Mouse (Mus musculus) R1 (cell line): Measurements from ENCODE around the gene Dgki.

ENCODE experiments used
- DNase-seq: peaks from one replicate; pipeline ENCODE4 v3.0.0-alpha.2; 2018; ENCODE audit warnings: low read depth, low spot score

The Dgki gene

DNA sequence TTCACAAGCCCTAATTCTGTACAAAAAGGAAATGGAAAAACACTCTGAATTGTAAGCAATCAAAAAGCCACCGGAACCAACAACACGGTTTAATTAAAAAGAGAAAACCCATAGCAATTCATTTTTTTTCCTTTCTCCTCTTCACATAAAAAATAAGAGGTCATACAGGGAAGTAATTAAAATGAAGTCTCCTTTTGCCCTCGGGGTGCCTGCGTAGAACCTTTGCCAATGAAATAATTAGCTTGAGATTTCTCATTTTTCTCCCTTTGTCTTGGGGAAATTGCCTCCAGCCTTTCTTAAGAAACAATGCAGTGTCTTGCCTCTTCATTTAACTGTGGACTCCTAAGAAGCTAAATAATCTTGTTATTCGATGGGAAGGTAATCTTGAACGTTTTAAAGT is 388.4 kb downstream of the Dgki start:
- no peak for DNase-seq

DNA sequence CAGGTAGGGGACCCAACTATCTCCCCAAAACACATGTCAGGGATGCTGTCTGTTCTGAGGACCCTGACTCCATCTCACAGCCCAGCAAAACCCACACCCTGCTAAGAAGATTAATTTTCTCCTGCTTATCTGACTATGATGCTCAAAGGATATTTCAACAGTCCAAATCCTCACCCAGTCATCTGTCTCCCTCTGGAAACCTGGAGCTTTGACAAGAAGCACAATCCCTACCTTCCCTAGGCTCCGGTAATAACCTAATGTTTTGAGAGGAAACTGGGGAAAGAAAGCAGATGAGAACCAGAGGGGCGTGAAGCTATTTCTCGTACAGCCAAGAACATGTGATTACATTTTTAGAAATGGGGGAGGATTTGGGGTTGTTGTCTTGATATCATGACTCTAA is 392.8 kb downstream of the Dgki start:
- no peak for DNase-seq

GRCm38 (mm10) chr6:36905965-36906364 is 394.0 kb downstream of the Dgki start:
- DNase-seq, result no peak

GRCm38 (mm10) chr6:36904911-36905310 is 395.1 kb downstream of the Dgki start:
- DNase-seq, result no peak

GRCm38 (mm10) chr6:36903821-36904220 is 396.2 kb downstream of the Dgki start:
- peak; percentile 39 for DNase-seq

- DNase-seq, result no peak
Measured at GRCm38 (mm10) chr6:36903159-36903794, 396.7 kb downstream of the Dgki start.

DNA sequence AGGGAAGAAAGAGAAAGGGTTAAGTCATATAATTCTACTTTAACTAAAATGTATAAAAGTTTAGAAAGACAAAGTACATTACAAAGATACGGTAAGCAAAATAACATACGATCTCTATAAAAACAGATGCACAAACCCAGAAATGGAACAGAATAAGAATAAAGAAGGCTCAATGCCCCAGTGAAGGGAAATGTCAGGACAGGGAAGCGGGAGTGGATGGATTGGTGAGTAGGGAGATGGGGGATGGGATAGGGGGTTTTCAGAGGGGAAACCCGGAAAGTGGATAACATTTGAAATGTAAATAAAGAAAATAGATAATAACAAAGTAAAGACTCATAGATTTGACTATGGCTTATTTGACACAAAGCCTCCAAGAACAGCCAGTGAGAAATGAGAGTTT is 400.1 kb downstream of the Dgki start:
- DNase-seq, result no peak

DNA sequence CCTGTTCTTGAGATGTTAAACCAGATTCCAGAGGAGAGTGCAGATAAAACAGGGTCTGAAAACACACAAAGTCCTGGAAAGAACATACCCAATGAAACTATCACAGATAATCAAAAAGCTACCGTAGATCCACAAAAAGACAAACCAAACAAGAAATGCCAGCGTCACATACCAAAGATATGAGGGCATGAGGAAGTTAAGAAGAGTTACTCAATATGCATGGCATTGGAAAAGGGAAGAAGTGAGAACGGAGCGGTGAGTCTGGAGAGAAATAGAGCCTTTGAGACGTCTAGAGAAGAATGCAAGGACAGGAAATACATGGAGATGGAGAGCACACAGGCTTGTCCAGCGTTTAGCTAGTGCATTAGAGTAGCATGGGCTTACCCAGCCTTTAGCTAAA is 401.6 kb downstream of the Dgki start:
- no peak for DNase-seq

DNA sequence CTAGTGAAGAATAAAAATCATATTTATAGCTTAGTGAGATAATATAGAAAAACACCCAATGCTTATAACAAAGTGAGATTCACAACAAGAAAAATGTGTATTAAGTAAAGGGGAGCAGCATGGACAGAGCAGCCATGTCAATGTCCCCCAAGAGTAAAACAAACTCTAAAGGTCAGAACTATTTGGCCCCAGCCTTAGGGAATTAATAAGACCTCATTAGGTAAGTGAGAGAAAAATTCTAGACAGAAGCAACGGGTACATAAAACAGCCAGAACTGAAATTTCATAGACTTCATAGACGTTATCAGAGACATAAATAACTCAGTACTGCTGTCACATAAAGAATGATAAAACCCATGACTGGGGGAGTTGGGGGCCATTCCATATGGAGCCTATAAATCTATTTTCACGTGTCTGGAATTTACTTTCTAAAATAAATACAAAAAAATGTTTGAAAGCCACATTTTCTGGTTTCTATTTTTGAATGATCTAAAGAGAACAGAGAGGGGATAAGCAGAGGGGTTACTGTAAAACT is 402.3 kb downstream of the Dgki start:
- DNase-seq, result no peak

- no peak for DNase-seq
Measured at GRCm38 (mm10) chr6:36896656-36897055, 403.3 kb downstream of the Dgki start.

GRCm38 (mm10) chr6:36891820-36892219 is 408.2 kb downstream of the Dgki start:
- no peak for DNase-seq

GRCm38 (mm10) chr6:36890776-36891175 is 409.2 kb downstream of the Dgki start:
- DNase-seq, result no peak

- no peak for DNase-seq
Measured at GRCm38 (mm10) chr6:36890296-36890695, 409.7 kb downstream of the Dgki start.

DNA sequence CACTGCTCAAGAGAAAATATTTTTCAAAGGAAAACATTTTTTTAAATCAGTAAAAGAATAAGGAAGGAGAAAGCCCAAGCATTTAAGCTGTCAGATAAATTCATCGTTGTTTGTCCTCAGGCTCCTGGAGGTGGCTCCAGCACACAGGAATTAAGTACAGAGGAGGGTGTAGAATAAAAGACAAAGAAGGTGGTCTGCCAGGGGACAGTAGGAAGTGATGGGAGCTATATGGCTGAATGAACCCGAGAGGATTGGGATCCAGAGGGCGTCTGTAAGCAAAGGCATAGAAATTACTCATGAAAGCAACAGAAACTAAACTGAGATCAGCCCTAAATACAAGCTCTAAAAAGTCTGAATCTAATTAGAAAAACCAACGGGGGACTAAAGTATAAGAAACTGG is 418.7 kb downstream of the Dgki start:
- no peak for DNase-seq

- no peak for DNase-seq
Measured at GRCm38 (mm10) chr6:36880643-36881263, 419.2 kb downstream of the Dgki start.

GRCm38 (mm10) chr6:36877399-36877798 is 422.6 kb downstream of the Dgki start:
- DNase-seq, result no peak

GRCm38 (mm10) chr6:36876426-36876825 is 423.6 kb downstream of the Dgki start:
- no peak for DNase-seq

- no peak for DNase-seq
Measured at GRCm38 (mm10) chr6:36875926-36876325, 424.1 kb downstream of the Dgki start.

- DNase-seq, result no peak
Measured at GRCm38 (mm10) chr6:36872876-36873275, 427.1 kb downstream of the Dgki start.

- no peak for DNase-seq
Measured at GRCm38 (mm10) chr6:36868217-36868616, 431.8 kb downstream of the Dgki start.

GRCm38 (mm10) chr6:36858258-36859041 is 441.5 kb downstream of the Dgki start:
- DNase-seq, result peak; percentile 98

- DNase-seq, result peak; percentile 96
Measured at GRCm38 (mm10) chr6:36857627-36858257, 442.2 kb downstream of the Dgki start.
